Mouse (Mus musculus): ENCODE data around the gene Rnf223.

GRCm38 (mm10) chr4:156125393-156125792, 4.9 kb upstream of the Rnf223 start:
- TF ChIP-seq POLR2A (IDR thresholded peaks at IDR 0.05; ENCODE audit: insufficient read length, low read depth) (no peak), MYOG (IDR thresholded peaks at IDR 0.05; ENCODE audit: control insufficient read depth in 1 of 3, insufficient read depth in 1 of 3, insufficient read length in 2 of 3, low read depth in 2 of 3) (no peak), USF1 (IDR thresholded peaks at IDR 0.05; ENCODE audit: low read depth) (no peak), TCF12 (IDR thresholded peaks at IDR 0.05; ENCODE audit: insufficient read depth, poor library complexity, severe bottlenecking) (no peak), CEBPB (IDR thresholded peaks at IDR 0.05; ENCODE audit: insufficient read depth, poor library complexity, severe bottlenecking) (no peak), E2F4 (IDR thresholded peaks at IDR 0.05; ENCODE audit: insufficient read depth) (no peak), MAX (IDR thresholded peaks at IDR 0.05; ENCODE audit: low read depth) (no peak), MYOD1 (IDR thresholded peaks at IDR 0.05; ENCODE audit: control insufficient read depth in 1 of 3, insufficient read length in 2 of 3, low read depth in 2 of 3) (no peak), TCF3 (IDR thresholded peaks at IDR 0.05; ENCODE audit: insufficient read length, low read depth) (no peak), POLR2AphosphoS2 (IDR thresholded peaks at IDR 0.05; ENCODE audit: insufficient read length, low read depth) (no peak), SRF (IDR thresholded peaks at IDR 0.05; ENCODE audit: control insufficient read depth, insufficient read length, low read depth) (no peak), REST (IDR thresholded peaks at IDR 0.05; ENCODE audit: insufficient read depth, insufficient read length) (no peak)
